Mouse (Mus musculus): ENCODE results near the gene Gm4312.
"Not testable (repeated sequence)": the region's sequence is repeated elsewhere in the genome, so short reads cannot be mapped to it uniquely, and the experiment has no call there.

Gene Gm4312

GRCm38 (mm10) chr10:100382460-100382859, at the start of gene Gm4312:
Gene Gm4312, minus strand, starts transcription at chr10:100382560.
- CTCF ChIA-PET, POLR2A ChIA-PET: not testable (repeated sequence)

GRCm38 (mm10) chr10:100427592-100427991, 45.2 kb upstream of the Gm4312 start:
- CTCF ChIA-PET, result no interaction called here

GRCm38 (mm10) chr10:100415566-100415965, 33.2 kb upstream of the Gm4312 start:
- ChIA-PET POLR2A (no interaction called here), CTCF (no interaction called here)

More at GRCm38 (mm10) chr10:100427592-100427991, 45.2 kb upstream of the Gm4312 start:
- POLR2A ChIA-PET, result no interaction called here

GRCm38 (mm10) chr10:100402301-100402700, 19.9 kb upstream of the Gm4312 start:
- POLR2A ChIA-PET, CTCF ChIA-PET: not testable (repeated sequence)

- POLR2A ChIA-PET, CTCF ChIA-PET: not testable (repeated sequence)
These were observed 21.3 kb downstream of the Gm4312 start, which contains the start of gene Gm4307 for GRCm38 (mm10) chr10:100361038-100361437. Gene Gm4307, plus strand, starts transcription at chr10:100361338.

- POLR2A ChIA-PET, CTCF ChIA-PET: not testable (repeated sequence)
These were observed 25.5 kb downstream of the Gm4312 start for GRCm38 (mm10) chr10:100356841-100357240.

- CTCF ChIA-PET, POLR2A ChIA-PET: not testable (repeated sequence)
These were observed 31.6 kb downstream of the Gm4312 start, which contains the start of gene Gm4305 for GRCm38 (mm10) chr10:100350793-100351192. Gene Gm4305, plus strand, starts transcription at chr10:100351093.

- POLR2A ChIA-PET, CTCF ChIA-PET: not testable (repeated sequence)
These were observed 36.7 kb downstream of the Gm4312 start, which contains the start of gene Gm4303 for GRCm38 (mm10) chr10:100345672-100346071. Gene Gm4303, plus strand, starts transcription at chr10:100345972.

- CTCF ChIA-PET, POLR2A ChIA-PET: not testable (repeated sequence)
These were observed 41.8 kb downstream of the Gm4312 start, which contains the start of gene Gm4302 for GRCm38 (mm10) chr10:100340536-100340935. Gene Gm4302, plus strand, starts transcription at chr10:100340836.

- POLR2A ChIA-PET, CTCF ChIA-PET: not testable (repeated sequence)
These were observed 47.0 kb downstream of the Gm4312 start, which contains the start of gene Gm4301 for GRCm38 (mm10) chr10:100335376-100335775. Gene Gm4301, plus strand, starts transcription at chr10:100335676.
